Mouse (Mus musculus): ENCODE measurements around the gene Casz1. TPM values are rescaled to one million over a fixed set of nuclear protein-coding genes. Genes with fewer than 3 reads are reported as not detected.

Casz1 gene
- total and polyA plus RNA-seq, 3 experiments: 0.02 to 0.27 TPM; not detected in 1

- Histone ChIP-seq H3K9me3 (replicated peaks) (no peaks in the 10 kb centered on the region), H3K36me3 (replicated peaks) (no peaks in the 10 kb centered on the region), H3K27me3 (ENCODE audit: insufficient read depth, low read length) (peaks cover 31% of the 10 kb centered on the region; the same call in 1 of the 2 replicates), H3K4me3 (ENCODE audit: low read depth, low read length) (no peak overlapping the region), H3K4me1 (ENCODE audit: insufficient read depth, low read depth, low read length) (peaks cover 3% of the 10 kb centered on the region; the same call in 1 of the 2 replicates)
- TF ChIP-seq TAL1 (conservative IDR thresholded peaks at IDR 0.05; ENCODE audit: low read depth, low read length) (no peak), POLR2AphosphoS5 (IDR thresholded peaks at IDR 0.05; ENCODE audit: insufficient replicate concordance, low read depth, low read length) (no peak), GATA1 (IDR thresholded peaks at IDR 0.05; ENCODE audit: borderline replicate concordance, low read length) (no peak), GATA2 (IDR thresholded peaks at IDR 0.05; ENCODE audit: borderline replicate concordance, low read depth, low read length) (no peak), CTCF (IDR thresholded peaks at IDR 0.05; ENCODE audit: low read depth, low read length) (no peak)
- no peak for ATAC-seq (ENCODE audit: extremely low read depth, insufficient number of reproducible peaks, low FRiP score, poor library complexity, severe bottlenecking)
- no peak for DNase-seq (ENCODE audit: low spot score)
Observed at GRCm38 (mm10) chr4:148936727-148937126, 132.5 kb downstream of the Casz1 start.

- no peaks in the 10 kb centered on the region for H3K9me3 ChIP-seq (replicated peaks)
- H3K4me3 ChIP-seq (ENCODE audit: low read depth, low read length): no peak overlapping the region
- no peak for DNase-seq (ENCODE audit: low spot score)
- H3K4me1 ChIP-seq (ENCODE audit: insufficient read depth, low read depth, low read length): peaks cover 3% of the 10 kb centered on the region; the same call in 1 of the 2 replicates
- ATAC-seq (ENCODE audit: extremely low read depth, insufficient number of reproducible peaks, low FRiP score, poor library complexity, severe bottlenecking): no peak
- peaks cover 31% of the 10 kb centered on the region; the same call in 1 of the 2 replicates for H3K27me3 ChIP-seq (ENCODE audit: insufficient read depth, low read length)
- no peak for TF ChIP-seq GATA2 (IDR thresholded peaks at IDR 0.05; ENCODE audit: borderline replicate concordance, low read depth, low read length)
- TF ChIP-seq POLR2AphosphoS5 (IDR thresholded peaks at IDR 0.05; ENCODE audit: insufficient replicate concordance, low read depth, low read length): no peak
- TF ChIP-seq TAL1 (conservative IDR thresholded peaks at IDR 0.05; ENCODE audit: low read depth, low read length): no peak
- TF ChIP-seq CTCF (IDR thresholded peaks at IDR 0.05; ENCODE audit: low read depth, low read length): no peak
- no peak for TF ChIP-seq GATA1 (IDR thresholded peaks at IDR 0.05; ENCODE audit: borderline replicate concordance, low read length)
- no peaks in the 10 kb centered on the region for H3K36me3 ChIP-seq (replicated peaks)
Observed at GRCm38 (mm10) chr4:148938546-148938945, 134.3 kb downstream of the Casz1 start.

GRCm38 (mm10) chr4:148940674-148941211, 136.5 kb downstream of the Casz1 start:
- no peaks in the 10 kb centered on the region for H3K36me3 ChIP-seq (replicated peaks)
- peaks cover 3% of the 10 kb centered on the region; the same call in 1 of the 2 replicates for H3K4me1 ChIP-seq (ENCODE audit: insufficient read depth, low read depth, low read length)
- ATAC-seq (ENCODE audit: extremely low read depth, insufficient number of reproducible peaks, low FRiP score, poor library complexity, severe bottlenecking) (no peak), DNase-seq (ENCODE audit: low spot score) (no peak)
- H3K4me3 ChIP-seq (ENCODE audit: low read depth, low read length): no peak overlapping the region
- peaks cover 25% of the 10 kb centered on the region; the same call in 1 of the 2 replicates for H3K27me3 ChIP-seq (ENCODE audit: insufficient read depth, low read length)
- TF ChIP-seq CTCF (IDR thresholded peaks at IDR 0.05; ENCODE audit: low read depth, low read length) (no peak), GATA2 (IDR thresholded peaks at IDR 0.05; ENCODE audit: borderline replicate concordance, low read depth, low read length) (no peak), POLR2AphosphoS5 (IDR thresholded peaks at IDR 0.05; ENCODE audit: insufficient replicate concordance, low read depth, low read length) (no peak), TAL1 (conservative IDR thresholded peaks at IDR 0.05; ENCODE audit: low read depth, low read length) (no peak), GATA1 (IDR thresholded peaks at IDR 0.05; ENCODE audit: borderline replicate concordance, low read length) (no peak)
- H3K9me3 ChIP-seq (replicated peaks): no peaks in the 10 kb centered on the region

- H3K4me1 ChIP-seq (ENCODE audit: insufficient read depth, low read depth, low read length): peaks cover 3% of the 10 kb centered on the region; the same call in 1 of the 2 replicates
- no peaks in the 10 kb centered on the region for H3K36me3 ChIP-seq (replicated peaks)
- H3K4me3 ChIP-seq (ENCODE audit: low read depth, low read length): no peak overlapping the region
- H3K27me3 ChIP-seq (ENCODE audit: insufficient read depth, low read length): peaks cover 22% of the 10 kb centered on the region; the same call in 1 of the 2 replicates
- H3K9me3 ChIP-seq (replicated peaks): no peaks in the 10 kb centered on the region
- no peak for TF ChIP-seq CTCF (IDR thresholded peaks at IDR 0.05; ENCODE audit: low read depth, low read length)
- TF ChIP-seq TAL1 (conservative IDR thresholded peaks at IDR 0.05; ENCODE audit: low read depth, low read length): no peak
- no peak for TF ChIP-seq GATA2 (IDR thresholded peaks at IDR 0.05; ENCODE audit: borderline replicate concordance, low read depth, low read length)
- TF ChIP-seq GATA1 (IDR thresholded peaks at IDR 0.05; ENCODE audit: borderline replicate concordance, low read length): no peak
- no peak for TF ChIP-seq POLR2AphosphoS5 (IDR thresholded peaks at IDR 0.05; ENCODE audit: insufficient replicate concordance, low read depth, low read length)
- no peak for ATAC-seq (ENCODE audit: extremely low read depth, insufficient number of reproducible peaks, low FRiP score, poor library complexity, severe bottlenecking)
- DNase-seq (ENCODE audit: low spot score): no peak
Observed at GRCm38 (mm10) chr4:148941321-148941720, 137.1 kb downstream of the Casz1 start.

GRCm38 (mm10) chr4:148943099-148943498, 138.9 kb downstream of the Casz1 start:
- no peak overlapping the region for H3K4me3 ChIP-seq (ENCODE audit: low read depth, low read length)
- TF ChIP-seq CTCF (IDR thresholded peaks at IDR 0.05; ENCODE audit: low read depth, low read length) (no peak), GATA2 (IDR thresholded peaks at IDR 0.05; ENCODE audit: borderline replicate concordance, low read depth, low read length) (no peak), POLR2AphosphoS5 (IDR thresholded peaks at IDR 0.05; ENCODE audit: insufficient replicate concordance, low read depth, low read length) (no peak), TAL1 (conservative IDR thresholded peaks at IDR 0.05; ENCODE audit: low read depth, low read length) (no peak), GATA1 (IDR thresholded peaks at IDR 0.05; ENCODE audit: borderline replicate concordance, low read length) (no peak)
- ATAC-seq (ENCODE audit: extremely low read depth, insufficient number of reproducible peaks, low FRiP score, poor library complexity, severe bottlenecking) (no peak), DNase-seq (ENCODE audit: low spot score) (no peak)
- H3K27me3 ChIP-seq (ENCODE audit: insufficient read depth, low read length): peaks cover 15% of the 10 kb centered on the region; the same call in 1 of the 2 replicates
- no peaks in the 10 kb centered on the region for H3K9me3 ChIP-seq (replicated peaks)
- no peaks in the 10 kb centered on the region for H3K36me3 ChIP-seq (replicated peaks)
- H3K4me1 ChIP-seq (ENCODE audit: insufficient read depth, low read depth, low read length): peaks cover 6% of the 10 kb centered on the region; the same call in 1 of the 2 replicates

- TF ChIP-seq CTCF (IDR thresholded peaks at IDR 0.05; ENCODE audit: low read depth, low read length) (no peak), POLR2AphosphoS5 (IDR thresholded peaks at IDR 0.05; ENCODE audit: insufficient replicate concordance, low read depth, low read length) (no peak), GATA1 (IDR thresholded peaks at IDR 0.05; ENCODE audit: borderline replicate concordance, low read length) (no peak), GATA2 (IDR thresholded peaks at IDR 0.05; ENCODE audit: borderline replicate concordance, low read depth, low read length) (no peak), TAL1 (conservative IDR thresholded peaks at IDR 0.05; ENCODE audit: low read depth, low read length) (no peak)
- no peak overlapping the region for H3K4me3 ChIP-seq (ENCODE audit: low read depth, low read length)
- H3K4me1 ChIP-seq (ENCODE audit: insufficient read depth, low read depth, low read length): peaks cover 6% of the 10 kb centered on the region; the same call in 1 of the 2 replicates
- DNase-seq (ENCODE audit: low spot score): no peak
- ATAC-seq (ENCODE audit: extremely low read depth, insufficient number of reproducible peaks, low FRiP score, poor library complexity, severe bottlenecking): no peak
- H3K9me3 ChIP-seq (replicated peaks): no peaks in the 10 kb centered on the region
- H3K27me3 ChIP-seq (ENCODE audit: insufficient read depth, low read length): peaks cover 11% of the 10 kb centered on the region; the same call in 1 of the 2 replicates
- H3K36me3 ChIP-seq (replicated peaks): no peaks in the 10 kb centered on the region
Observed at GRCm38 (mm10) chr4:148945476-148945881, 141.2 kb downstream of the Casz1 start.
